Mouse (Mus musculus) embryo, embryonic 10.5 days (tissue): ENCODE measurements around the gene Aurka.

Experiments
- DNase-seq: peaks from one replicate; pipeline ENCODE4 v3.0.0-alpha.2; 2015; ENCODE audit warnings: low spot score

Aurka gene

DNA sequence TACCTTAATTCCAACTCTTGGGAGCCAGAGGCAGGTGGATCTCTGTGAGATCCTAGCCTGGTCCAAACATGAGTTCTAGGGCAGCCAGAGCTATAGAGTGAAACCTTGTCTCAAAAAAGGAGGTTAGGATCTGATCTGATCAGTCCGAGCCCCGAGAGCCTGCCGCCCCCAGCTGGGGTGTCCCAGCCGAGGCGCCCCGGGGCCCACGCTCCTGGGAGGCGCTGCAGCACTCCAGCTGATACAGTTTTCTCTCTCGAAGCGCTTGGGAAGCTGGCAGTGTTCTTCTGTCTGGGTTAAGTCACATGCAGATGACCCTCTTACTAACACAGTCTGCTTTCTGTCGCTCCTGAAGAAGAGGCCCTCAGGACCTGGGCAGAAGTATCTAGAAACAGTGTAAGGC, 11.0 kb upstream of the Aurka start:
- no peak for DNase-seq

DNA sequence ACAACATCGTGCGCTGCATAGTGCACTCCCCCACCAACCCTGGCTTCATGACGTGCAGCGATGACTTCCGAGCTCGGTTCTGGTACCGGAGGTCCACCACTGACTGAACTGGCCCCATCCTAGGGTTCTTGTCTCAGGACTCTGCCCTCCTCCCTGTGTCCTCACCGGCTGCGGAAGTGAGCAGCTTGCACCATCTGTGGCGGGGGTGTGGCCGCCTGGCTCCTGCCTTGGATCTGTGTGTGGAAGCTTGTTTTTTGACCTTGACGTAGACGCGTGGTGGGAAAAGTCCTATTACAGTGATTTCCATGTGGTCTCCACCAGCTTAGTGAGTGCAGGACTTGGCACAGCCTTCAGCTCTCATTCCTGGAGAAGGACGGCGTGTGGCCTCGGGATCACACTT, 10.2 kb upstream of the Aurka start:
- no peak for DNase-seq

DNA sequence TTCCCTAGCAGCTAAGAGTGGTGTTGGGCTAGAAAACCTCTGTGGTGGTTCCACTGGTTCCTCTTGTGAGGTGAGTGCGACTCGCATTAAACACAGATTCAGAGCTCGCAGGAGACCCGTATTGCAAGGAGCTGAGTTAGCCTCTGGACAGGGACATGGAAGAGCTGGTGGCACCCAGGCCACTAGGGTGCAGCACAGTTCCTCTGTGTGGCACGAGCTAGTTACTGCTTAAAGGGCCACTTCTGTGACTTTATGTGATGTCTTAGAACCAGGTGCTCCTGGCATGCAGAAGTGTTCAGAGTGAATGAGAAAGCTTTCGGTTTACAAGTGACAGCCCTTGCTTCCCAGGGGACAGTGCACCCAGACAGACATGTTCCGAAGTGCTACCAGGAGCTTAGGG, 8.0 kb upstream of the Aurka start:
- DNase-seq, result peak; percentile 51

DNA sequence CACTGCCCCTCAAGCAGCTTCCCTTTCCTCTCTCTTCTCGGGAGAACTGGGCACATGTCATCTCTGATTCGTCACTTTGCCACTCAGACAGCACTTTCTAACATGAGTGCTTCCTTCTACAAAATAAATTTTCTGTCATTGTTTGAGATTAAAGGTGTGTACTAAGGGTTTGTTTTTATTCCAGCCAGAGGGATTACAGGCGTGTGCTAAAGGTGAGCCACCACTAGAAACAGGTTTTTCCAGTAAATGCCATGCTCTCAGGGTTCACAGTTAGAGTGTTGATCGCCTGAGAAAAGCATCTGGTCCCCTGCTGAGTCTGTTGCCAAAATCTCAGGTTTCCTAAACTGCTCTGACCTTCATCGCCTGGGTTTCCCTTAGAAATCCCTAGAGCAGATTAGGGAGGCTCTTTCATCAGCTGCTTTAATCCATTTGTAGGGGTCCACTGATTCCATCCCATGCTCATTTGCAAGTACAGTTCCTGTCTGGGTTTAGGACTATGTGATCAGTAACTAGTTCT, 6.7 kb upstream of the Aurka start:
- DNase-seq, result no peak

DNA sequence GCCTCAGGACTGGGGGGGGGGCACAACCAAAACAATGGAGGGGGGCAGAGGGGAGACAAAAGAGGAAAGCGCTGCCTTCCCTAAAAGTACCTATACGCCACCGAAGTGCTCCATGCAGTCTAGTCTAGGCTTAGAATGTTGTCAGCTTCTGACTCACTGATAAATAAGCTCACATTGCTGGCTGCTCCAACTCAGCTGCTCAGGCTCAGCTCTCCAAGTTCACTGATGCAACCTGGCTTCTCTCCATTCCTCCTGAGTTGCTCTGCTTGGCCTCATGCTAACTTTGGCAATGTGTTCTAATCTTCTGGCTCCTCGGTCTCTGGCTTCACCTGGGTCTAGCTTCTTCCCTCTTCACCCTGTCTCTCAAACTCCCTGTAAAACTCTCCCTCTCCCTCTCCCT, 6.2 kb upstream of the Aurka start:
- DNase-seq, result no peak

DNA sequence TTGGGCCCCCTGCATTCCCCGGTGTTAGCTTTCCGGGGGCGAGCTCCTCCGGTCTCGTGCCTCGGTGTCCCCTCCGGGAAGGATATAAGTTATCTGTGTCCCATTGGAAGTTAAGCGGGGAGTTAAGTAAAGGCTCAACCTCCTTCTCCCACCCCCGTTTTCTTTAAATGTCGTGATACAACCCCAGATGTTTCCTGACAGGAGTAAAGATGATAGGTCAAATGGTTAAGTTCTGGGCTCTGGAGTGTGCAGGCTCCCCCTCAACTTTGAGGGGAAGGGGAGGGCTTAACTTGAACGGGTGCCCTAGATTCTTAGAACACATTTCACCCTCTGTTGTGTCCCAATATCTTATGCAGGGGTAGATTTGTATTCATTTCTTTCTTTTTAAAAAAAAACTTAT, 923 bp upstream of the Aurka start:
- peak; percentile 27 for DNase-seq

DNA sequence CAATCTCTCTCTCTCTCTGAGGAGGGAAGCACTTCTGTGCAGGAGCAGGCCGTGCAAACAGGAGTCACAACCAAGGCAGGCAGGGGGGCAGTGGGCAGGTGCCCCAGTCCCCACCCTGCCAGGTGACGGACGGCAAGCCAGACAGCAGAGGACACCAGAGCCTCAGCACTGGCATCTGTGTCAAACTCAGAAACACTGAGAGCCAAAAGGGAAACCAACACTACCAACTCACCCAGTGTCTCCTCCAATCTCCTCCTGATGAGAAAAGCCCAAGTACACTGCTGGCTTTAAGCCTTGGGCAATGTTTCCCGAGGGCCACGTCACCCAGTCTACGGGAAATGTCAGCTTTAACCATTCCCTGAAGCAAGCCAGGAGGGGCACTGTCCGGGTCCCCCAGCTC, 7.2 kb downstream of the Aurka start:
- DNase-seq, result no peak

DNA sequence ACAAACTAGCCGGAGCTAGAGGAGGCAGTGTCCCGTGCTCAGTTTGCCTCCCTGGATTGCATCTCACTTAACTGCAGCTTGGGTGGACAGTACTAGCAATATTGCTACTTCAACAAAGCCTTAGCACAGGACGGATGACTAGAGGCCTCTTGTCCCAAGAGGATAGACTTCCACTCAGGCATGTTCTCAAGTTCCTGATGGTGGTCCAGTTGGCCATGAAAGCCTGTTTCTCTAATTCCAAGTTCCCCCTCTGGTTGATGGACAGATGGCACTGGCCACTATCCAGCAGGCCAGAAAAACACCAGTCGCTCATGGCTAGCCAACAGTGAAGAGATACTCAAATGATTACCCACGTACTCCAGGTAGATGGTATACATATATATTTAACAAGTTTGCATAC, 14.5 kb downstream of the Aurka start:
- DNase-seq, result no peak

DNA sequence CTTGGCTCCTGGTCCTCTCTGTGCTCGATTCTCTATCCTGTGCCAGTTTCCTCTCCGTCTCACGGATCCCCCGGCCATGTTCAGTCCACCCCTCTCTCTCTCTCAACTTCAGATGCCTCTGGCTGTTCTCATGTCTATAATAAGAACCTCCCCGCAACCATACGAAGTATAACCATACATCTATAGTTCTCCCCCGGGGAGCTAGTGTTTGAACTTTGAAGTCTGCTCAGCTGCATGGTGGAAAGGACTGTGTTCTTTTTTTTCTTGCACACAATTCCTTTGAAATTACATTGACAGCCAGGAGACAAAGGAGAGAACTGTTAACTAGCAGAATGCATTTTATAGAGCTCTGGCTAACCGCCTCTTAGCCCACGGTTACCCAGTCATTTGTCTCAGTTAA, 15.6 kb downstream of the Aurka start:
- DNase-seq, result no peak

DNA sequence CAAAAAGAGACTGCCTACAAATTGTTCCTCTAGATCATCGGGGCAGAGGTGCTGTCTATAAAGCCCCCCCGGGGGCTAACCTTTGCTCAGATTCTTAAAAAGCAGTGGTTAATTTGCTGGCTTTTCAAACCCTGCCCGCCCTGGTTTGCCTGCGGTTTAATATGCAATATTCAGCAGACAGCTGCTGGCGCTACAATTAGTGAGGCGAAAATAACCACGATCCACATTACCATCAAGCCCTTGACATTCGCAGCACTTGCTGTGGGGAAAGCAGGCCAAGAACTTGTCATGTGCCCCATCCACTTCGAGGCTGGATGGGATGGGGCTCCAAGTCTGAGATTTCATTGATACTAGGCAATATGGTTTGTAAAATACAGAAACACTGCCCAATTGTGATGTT, 17.1 kb downstream of the Aurka start:
- DNase-seq, result no peak

DNA sequence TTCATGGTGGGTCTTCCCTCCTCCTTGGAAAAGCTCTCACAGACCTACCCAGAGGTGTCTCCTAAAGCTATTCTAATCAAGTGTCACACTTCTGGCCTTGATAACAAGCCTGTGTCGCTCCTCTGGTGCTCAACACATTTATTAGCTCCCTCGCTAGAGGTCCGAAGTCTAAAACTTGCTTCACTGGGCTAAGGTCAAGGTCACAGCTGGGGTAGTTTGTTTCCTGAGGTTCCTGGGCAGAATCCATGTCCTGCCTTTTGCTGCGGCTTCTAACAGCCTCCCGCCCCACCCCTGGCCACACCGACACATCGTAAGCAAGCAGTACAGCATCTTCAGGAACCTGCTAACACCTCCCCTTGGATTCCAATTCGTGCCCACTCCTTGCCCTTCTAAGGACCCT, 19.6 kb downstream of the Aurka start:
- DNase-seq, result no peak

DNA sequence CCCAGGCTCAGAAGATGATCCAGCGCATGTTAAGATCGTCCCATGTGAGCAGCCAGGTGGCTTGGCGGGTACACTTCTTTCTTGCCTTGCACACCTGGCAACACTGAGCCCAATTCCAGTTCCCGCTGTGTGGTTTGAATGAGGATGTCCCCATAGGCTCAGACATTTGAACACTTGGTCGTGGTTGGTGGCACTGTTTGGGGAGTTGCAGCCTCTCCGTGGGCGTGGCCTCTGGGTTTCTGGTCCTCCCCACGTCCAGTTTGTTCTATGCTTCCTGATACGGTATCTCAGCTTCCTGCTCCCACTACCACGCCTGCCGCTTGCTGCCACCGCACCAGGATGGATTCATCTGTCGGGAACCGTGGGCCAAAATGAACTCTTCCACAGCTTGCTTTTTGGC, 20.6 kb downstream of the Aurka start:
- DNase-seq, result no peak

DNA sequence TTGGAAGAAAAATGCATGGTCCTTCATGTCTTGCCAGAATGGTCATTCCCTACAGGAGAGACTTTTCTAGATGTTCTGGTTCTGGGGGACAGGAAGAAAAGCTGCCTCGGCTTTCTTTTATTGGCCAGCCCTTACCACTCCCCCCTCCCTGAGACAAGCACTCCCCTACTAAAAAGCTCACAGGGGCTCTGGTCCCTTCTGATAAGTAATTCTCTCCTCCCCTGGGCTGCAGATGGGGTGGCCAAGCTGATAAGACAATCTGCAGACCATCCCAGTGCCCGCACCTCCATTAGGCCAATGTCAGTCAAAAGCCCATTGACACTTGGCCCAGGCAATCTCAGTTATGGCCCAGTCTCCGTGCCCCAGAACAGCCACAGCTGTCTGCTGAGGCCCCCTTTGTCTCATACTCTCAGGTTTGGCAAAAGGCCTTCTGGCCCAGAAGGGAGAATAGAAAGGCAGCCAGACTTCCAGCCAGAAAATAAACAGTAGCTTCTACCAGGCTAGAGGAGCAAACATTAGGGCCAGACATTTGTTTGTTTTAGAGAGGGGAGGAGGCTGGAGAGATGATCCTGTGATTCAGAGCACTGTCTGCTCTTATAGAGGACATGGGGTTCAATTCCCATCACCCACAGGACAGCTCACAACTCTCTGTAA, 21.9 kb downstream of the Aurka start:
- no peak for DNase-seq

DNA sequence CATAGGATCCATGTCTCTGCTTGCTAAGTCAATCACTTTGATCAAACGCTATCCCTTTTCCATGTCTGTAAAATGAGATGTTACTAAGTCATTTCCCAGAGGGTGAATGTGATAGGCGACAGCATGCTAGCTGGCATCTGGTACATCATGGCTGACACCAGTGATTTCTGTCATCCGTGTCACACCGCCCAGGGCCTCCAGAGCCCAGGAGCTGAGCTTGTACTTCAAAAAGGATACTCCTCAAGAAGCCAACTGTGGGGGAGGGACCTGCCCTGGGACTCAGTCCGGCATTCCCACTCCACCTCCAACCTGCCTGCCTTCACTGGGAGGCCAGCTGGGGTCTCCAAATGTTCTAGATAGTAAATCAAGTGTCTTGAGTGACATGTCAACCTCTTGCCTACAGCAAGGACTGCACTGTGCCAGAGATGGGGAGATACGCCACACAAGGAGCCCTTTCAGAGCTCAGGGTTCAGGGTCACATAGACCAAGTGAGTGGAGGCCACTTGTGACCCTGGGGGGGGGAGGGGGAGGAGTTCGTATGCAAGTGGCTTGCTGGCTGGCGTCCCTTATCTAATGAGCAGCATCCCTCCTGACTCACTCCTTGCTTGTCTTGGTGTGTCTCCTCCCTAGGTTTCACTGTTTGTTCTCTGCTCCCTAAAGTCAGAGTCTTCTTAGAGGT, 23.3 kb downstream of the Aurka start:
- DNase-seq, result peak; percentile 42

DNA sequence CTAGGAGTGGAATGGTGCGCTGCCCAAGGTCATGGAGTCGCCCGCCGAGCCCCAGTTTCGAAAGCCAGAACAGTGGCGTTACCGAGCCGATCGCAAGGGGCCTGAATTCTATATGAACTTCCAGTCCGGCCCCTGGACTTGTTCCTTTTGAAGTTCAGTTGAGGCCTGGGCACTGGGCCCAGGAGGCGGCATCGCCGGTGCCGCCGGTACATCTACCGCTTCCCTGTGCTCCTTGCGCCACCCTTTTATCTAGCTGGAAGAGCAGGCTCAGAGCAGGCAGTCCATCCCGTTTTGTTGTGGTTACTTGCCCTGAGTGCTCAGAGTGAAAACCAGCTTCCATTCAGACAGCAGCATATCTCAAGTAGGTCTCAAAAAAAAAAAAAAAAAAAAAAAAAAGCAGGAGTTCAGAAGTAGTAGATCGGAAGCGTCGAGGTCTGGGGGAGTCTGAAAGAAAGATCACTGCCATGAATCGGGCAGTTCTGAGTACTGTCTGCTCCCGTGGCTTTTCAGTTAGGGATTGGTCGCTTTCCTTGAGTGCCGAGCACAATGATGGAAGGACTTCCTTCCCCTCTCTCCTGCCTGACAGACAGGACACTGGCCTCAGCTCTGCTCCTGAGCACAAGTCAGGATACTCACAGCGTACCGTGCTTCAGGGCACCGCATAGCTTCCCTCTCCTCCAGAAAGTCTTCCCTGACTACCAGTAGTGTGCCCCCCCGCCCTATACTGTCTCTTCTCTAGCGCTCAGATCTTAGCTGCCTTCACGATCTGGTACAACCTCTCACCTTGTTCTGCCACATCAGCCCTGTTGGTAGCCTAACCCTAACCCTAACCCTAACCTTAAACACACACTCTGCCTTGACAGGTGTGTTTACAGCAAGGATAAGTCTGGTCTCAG, 24.1 kb downstream of the Aurka start:
- DNase-seq, result peak; percentile 49

DNA sequence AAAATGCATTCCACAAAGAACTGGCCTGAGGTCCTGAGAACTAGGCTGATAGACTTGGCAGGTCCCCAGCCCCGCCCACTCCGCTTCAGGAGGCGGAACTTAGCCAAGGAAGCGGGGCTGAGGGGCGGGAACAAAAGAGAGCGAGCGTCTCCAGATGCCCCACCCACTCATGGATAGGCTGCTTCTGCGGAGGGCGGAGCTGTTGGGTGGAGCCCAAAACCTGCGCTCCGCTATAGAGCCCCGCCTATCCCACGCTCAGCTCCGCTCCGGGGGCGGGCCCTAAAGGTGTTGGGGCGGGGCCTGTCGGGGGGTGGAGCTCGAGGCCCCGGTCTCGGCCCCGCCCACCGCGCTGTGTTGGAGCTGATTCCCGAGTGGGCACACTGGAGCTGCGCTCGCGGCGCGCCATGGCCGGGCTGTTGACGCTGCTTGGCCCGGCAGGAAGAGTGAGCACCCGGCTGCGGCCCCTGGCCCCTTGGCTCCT, 25.0 kb downstream of the Aurka start, which contains the start of gene Fam210b:
TSS of gene Fam210b (plus strand) at position 308 of the 481 bp plus-strand sequence.
- peak; percentile 99 for DNase-seq

DNA sequence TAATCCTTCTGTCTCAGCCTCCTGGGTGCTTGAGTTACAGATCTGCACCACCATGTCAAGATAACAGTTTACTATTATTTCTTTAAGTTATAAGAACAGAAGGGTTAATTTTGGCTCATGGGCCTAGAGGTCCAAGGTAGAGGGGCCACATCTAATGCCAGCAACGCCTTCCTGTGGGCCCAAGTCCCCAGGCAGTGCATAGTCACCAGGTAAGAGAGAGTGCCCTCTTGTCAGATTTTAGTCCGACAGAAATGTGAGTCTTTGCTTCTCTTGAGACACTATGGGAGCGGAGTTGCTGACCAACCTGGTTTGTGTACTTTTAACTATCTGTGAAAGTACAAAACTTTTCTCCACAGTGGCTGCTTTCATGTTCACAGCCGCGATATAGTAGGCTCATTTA, 25.7 kb downstream of the Aurka start:
- no peak for DNase-seq

DNA sequence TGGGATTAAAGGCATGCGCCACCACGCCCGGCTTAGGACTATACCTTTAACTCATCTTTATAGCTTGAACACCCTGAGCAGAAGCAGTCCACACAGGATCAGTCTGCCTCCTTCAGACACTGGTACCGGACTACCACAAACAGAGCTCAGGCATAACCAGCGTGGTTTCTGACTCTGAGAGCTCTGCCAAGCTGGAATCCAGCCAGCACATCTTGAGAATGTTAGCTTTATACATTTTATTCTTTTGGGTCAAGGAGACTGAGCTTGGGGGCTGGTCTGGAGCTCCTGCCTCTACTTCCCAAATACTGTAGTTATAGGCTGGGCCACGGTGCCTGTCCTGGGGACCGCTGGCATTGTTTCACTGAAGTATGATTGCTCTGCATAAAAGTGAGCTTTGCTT, 26.6 kb downstream of the Aurka start:
- DNase-seq, result no peak

DNA sequence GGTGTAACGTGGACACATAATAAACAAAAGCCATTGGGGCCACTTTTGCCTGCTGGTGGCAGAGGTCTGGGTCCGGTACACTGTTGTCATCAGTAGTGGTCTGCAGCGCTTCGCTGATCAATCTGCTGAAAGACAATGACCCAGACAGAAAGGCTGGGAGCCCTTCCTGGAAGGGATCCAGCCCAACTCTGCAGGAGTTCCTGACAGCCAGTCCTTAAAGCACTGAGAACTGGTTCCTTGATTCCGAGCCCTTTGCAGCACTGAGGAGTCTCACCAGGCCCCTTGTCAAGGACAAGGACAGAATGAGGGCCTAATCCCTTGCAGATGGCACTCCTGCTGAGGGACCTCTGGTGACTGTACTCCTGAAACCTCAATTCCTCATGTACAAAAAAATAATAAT, 28.7 kb downstream of the Aurka start:
- DNase-seq, result no peak

DNA sequence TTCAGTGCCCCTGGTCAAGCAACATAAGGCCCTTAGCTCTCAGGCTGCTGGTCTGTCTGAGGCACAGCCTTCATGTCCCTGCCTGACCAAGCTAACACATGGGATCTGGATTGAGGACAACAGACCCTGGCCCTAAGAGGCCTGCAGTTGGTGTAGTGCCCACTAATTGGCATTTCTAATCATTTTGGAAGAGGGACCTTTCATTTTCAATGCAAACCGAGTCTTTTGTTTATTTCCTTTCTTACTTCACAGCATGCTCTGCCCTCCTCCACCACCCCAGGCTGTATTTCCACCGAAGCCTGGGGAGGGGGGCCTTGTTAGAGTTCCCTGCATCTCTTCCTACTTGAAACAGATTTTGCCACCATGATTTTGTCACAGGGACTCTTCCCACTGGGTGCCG, 29.4 kb downstream of the Aurka start:
- DNase-seq, result no peak

DNA sequence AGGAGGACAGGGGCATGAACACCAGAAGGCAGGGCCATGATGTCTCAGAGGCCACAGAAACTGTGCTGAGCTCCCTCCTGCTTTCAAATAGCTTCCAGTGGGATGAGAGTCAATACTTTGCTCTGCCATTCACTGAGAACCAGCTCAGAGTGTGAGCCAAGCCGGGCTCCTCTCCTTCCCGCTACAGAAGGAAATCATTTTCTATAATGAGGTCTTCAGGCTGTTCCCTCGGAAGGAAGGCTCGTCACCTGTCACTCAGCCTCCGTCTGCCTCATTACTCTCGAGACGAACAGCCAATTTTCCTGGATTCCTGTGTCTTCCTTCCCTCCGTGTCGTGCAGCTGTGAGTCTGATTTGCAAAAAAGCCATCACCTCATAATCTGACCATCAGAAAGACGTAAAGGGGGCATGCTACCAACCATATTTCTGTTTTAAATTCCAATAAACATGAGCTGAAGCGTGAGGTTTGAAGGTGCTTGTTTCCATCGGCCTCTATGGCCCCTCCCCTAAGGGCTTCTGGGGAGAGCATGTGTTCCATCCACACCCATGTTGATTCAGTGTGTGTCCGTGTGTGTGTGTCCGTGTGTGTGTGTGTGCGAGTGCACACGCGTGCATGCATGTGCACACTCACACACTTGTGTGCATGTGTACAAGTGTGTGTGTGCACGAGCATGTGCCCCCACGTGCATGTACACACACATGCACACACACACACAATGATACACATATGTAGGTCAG, 32.0 kb downstream of the Aurka start:
- DNase-seq, result no peak

DNA sequence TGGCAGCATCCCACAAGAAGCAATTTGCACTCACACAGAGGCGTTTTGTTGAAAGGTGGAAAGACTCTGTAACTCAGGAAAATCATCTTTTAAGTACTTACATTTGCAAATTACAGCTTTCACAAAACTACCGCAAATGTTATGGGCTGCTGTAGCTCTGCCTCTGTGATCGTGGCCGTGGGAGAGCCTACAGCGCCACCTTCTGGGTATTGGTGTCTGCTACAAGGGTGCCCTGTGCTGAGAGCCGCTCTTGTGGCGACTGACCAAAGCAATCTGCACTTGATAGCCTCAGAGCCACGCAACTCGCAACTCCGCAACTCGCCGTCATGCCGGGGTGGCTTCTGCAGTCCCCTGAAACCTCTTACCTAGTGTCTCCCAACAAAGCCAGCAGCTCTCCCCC, 41.2 kb downstream of the Aurka start:
- DNase-seq, result peak; percentile 85
